Mouse (Mus musculus) lung, postnatal 0 days (tissue): ENCODE measurements around the gene Mybph. TPM values are rescaled to one million over a fixed set of nuclear protein-coding genes. Genes with fewer than 3 reads are reported as not detected.

ENCODE experiments used
- ATAC-seq: fragments of 200-750 bp; cut with Nextera tagmentation; 2 replicates; pipeline ENCODE4 v1.8.0; 2017; ENCODE audit warnings: moderate library complexity
- DNase-seq: peaks from one replicate; pipeline ENCODE4 v3.0.0-alpha.2; 2016; ENCODE audit warnings: low spot score
- H3K27ac ChIP-seq: fragments of 300-500 bp; sonication (generic); 2 replicates; pipeline ENCODE4 v1.5.1; 2014; ENCODE audit warnings: antibody characterized with exemption, mild to moderate bottlenecking, low read length, mixed read lengths
- H3K27me3 ChIP-seq: fragments of 300-500 bp; sonication (generic); replicated peaks from 2 replicates; pipeline ENCODE4 v1.6.1; 2014; ENCODE audit warnings: low read length, mixed read lengths; ENCODE audit not compliant: insufficient read depth
- H3K36me3 ChIP-seq: fragments of 300-500 bp; sonication (generic); 2 replicates; pipeline ENCODE4 v1.6.1; 2014; ENCODE audit warnings: low read length, mixed read lengths; ENCODE audit not compliant: insufficient read depth
- H3K4me1 ChIP-seq: fragments of 300-500 bp; sonication (generic); 2 replicates; pipeline ENCODE4 v1.6.1; 2014; ENCODE audit warnings: antibody characterized with exemption, low read depth, low read length, mixed read lengths; ENCODE audit not compliant: insufficient read depth
- H3K4me2 ChIP-seq: fragments of 300-500 bp; sonication (generic); replicated peaks from 2 replicates; pipeline ENCODE4 v1.6.1; 2014; ENCODE audit warnings: low read depth, mild to moderate bottlenecking, low read length, moderate library complexity, mixed read lengths
- H3K4me3 ChIP-seq: fragments of 300-500 bp; sonication (generic); 2 replicates; pipeline ENCODE4 v1.5.1; 2014; ENCODE audit warnings: low read depth, low read length
- H3K9ac ChIP-seq: fragments of 300-500 bp; sonication (generic); replicated peaks from 2 replicates; pipeline ENCODE4 v1.6.1; 2014; ENCODE audit warnings: low read depth, mild to moderate bottlenecking
- H3K9me3 ChIP-seq: fragments of 300-500 bp; sonication (generic); 2 replicates; pipeline ENCODE4 v1.6.1; 2016; ENCODE audit warnings: low read length, mixed read lengths
- CTCF ChIP-seq: IDR thresholded peaks from 2 replicates; pipeline ENCODE4 v1.5.1; 2016; ENCODE audit warnings: antibody characterized with exemption, mild to moderate bottlenecking
- EP300 ChIP-seq: IDR thresholded peaks from 2 replicates; pipeline ENCODE4 v1.6.1; 2016; ENCODE audit warnings: antibody characterized with exemption, mild to moderate bottlenecking, control low read depth
- WGBS: fragments of 180-500 bp; shearing (Covaris S2); extraction: QIAGEN DNeasy Blood & Tissue Kit; methylation state at CpG from one replicate; pipeline ENCODE4 v1.1.7; 2014; 5-methylcytosine and 5-hydroxymethylcytosine counted together
- polyA plus RNA-seq: library from polyadenylated mRNA; unstranded; fragments of >200 nt; fragmentation: Nextera tagmentation; extraction: Ambion mirVana; gene quantifications from 2 replicates; pipeline ENCODE4 v1.2.1, GENCODE M21; 2015

Mybph gene
- polyA plus RNA-seq, 1 experiment from 2014 or later, result 0.18 TPM

DNA sequence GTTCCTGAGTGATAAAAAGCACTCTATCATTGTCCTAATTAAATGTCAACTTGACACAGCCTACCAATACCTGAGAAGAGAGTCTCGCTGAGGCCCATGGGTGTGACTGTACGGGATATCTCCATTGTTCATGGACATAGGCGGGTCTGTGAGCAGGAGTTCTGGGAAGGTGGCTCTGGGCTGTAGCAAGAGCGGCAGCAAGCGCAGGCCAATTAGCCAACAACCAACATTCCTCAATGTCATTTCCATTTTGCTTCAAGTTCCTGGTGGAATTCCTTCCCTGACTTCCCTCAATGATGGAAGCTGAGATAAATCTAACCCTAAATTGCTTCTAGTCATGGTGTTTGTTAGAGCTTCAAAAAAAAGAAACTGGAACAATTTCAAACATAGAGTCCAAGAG is 15.3 kb upstream of the Mybph start:
- Histone ChIP-seq H3K9me3 (no peaks in the 10 kb centered on the region), H3K4me2 (no peak overlapping the region), H3K36me3 (no peaks in the 10 kb centered on the region), H3K27ac (no peak overlapping the region), H3K9ac (no peak overlapping the region), H3K4me3 (no peak overlapping the region), H3K4me1 (no peaks in the 10 kb centered on the region), H3K27me3 (no peaks in the 10 kb centered on the region)
- ATAC-seq, result no peak
- 83% methylated on average over 5 of the region's 5 CpGs for WGBS
- TF ChIP-seq CTCF (no peak), EP300 (no peak)
- no peak for DNase-seq

DNA sequence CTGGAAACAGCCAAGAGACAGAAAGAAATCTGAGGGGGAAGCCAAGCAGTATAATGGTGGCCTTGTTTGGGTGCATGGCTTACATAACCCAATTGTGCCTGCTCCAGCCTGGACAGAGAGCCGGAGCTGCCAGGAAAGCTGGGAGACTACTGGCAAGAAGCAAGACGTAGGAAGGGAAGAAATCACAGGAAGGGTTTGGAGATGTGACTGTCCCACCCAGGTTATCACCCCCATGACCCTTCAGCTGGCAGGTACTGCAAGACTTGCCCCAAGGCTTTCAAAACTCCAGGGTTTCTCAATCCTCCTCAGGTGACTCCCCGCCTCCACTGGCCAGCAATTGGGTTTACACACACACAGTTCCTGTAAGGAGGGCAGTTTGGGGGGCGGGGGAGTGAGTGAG is 11.2 kb upstream of the Mybph start, which contains the start of gene Chil1:
Gene Chil1 (plus strand): TSS at position 152 of the 400 bp plus-strand sequence.
- Histone ChIP-seq H3K9ac (no peak within 1 kb of the TSS), H3K27me3 (no peaks in the 10 kb centered on the region), H3K9me3 (no peaks in the 10 kb centered on the region), H3K27ac (peak within 1 kb of the TSS; percentile 68), H3K4me2 (peak within 1 kb of the TSS; percentile 41), H3K4me3 (no peak within 1 kb of the TSS; the same call in 1 of the 2 replicates), H3K36me3 (no peaks in the 10 kb centered on the region), H3K4me1 (no peaks in the 10 kb centered on the region)
- peak; percentile 64 for DNase-seq
- no peak for TF ChIP-seq CTCF
- peak; percentile 56; the same call in 1 of the 2 replicates for TF ChIP-seq EP300
- 36% methylated on average over 4 of the region's 4 CpGs for WGBS
- peak; percentile 82 for ATAC-seq

DNA sequence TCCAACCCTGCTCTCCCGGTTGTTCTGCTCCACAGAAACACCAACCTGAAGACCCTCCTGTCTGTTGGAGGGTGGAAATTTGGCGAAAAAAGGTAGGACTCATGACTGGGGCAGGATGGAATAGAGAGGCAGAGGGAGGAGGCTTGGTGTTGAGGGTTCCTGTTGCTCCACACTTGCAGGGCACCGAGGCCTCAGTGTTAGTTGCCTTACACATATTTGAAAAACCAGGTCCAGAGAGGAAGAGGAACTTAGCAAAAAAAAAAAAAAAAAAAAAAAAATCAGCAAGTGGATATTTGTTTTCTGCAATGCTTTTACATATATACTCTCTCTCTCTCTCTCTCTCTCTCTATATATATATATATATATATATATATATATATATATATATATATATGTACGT is 9.2 kb upstream of the Mybph start:
- Histone ChIP-seq H3K27me3 (no peaks in the 10 kb centered on the region), H3K9ac (no peak overlapping the region), H3K36me3 (no peaks in the 10 kb centered on the region), H3K27ac (no peak overlapping the region), H3K4me1 (no peaks in the 10 kb centered on the region), H3K4me3 (no peak overlapping the region), H3K4me2 (peak overlapping the region; percentile 41), H3K9me3 (no peaks in the 10 kb centered on the region)
- ATAC-seq (no peak), DNase-seq (no peak)
- TF ChIP-seq CTCF, result no peak
- TF ChIP-seq EP300, result no peak
- WGBS, result 80% methylated on average over 4 of the region's 4 CpGs

DNA sequence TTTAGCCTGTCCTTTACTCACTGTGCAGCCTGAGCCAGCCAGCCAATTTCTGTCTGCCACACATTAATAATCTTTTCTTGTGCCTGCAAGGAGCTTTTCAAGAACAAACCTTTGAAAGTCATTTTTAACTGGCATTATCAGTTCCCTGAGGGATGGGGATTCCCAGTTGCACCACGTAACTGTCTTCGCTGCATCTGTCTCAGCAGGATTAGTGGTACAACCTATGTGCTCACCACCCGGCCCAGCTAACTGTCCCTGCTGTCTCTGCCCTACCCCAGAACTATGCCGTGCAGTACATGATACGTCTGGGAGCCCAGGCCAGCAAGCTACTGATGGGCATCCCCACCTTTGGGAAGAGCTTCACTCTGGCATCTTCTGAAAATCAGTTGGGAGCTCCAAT is 5.0 kb upstream of the Mybph start:
- DNase-seq (no peak), ATAC-seq (no peak)
- Histone ChIP-seq H3K4me3 (no peak overlapping the region), H3K4me2 (no peak overlapping the region), H3K36me3 (no peaks in the 10 kb centered on the region), H3K27ac (peak overlapping the region; percentile 15; the same call in 1 of the 2 replicates), H3K27me3 (no peaks in the 10 kb centered on the region), H3K9ac (no peak overlapping the region), H3K9me3 (no peaks in the 10 kb centered on the region), H3K4me1 (peaks cover 3% of the 10 kb centered on the region; the same call in 1 of the 2 replicates)
- TF ChIP-seq EP300 (no peak), CTCF (no peak)
- WGBS, result 84% methylated on average over 5 of the region's 5 CpGs

DNA sequence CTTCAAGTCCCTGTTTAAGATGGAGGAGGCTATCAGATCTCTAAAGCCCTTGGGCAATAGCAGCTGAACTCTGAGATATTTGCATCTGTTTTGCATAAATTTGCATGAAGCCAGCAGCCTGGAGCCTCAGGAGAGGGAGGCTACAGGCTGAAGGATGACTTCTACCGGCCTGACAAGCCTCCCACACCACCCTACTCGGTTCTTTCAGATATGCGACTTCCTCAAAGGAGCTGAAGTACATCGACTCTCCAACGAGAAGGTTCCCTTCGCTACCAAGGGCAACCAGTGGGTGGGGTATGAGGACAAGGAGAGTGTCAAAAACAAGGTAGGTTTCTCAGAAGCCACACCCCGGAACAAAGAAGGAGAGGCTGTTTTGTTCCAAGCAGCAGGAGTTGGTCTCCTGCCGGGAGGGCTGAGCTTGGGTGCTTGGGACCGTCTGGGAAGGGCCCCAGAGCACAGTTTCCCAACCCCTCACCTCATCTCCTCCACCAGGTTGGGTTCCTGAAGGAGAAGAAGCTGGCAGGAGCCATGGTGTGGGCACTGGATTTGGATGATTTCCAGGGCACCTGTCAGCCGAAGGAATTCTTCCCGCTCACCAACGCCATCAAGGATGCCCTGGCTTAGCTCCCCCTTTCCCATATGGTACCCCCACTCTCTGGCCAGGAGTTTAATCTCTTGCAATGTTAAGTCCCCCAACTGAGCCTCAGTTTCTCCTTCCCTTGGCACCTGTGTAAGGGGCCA is 4.1 kb upstream of the Mybph start:
- no peak overlapping the region for H3K4me3 ChIP-seq
- H3K36me3 ChIP-seq, result no peaks in the 10 kb centered on the region
- H3K9ac ChIP-seq, result no peak overlapping the region
- 24% methylated on average over 12 of the region's 12 CpGs for WGBS
- peak overlapping the region; percentile 75 for H3K27ac ChIP-seq
- no peaks in the 10 kb centered on the region for H3K27me3 ChIP-seq
- no peak overlapping the region for H3K4me2 ChIP-seq
- peak; percentile 75 for TF ChIP-seq EP300
- TF ChIP-seq CTCF, result peak; percentile 55
- peaks cover 7% of the 10 kb centered on the region for H3K4me1 ChIP-seq
- DNase-seq (peak; percentile 94), ATAC-seq (peak; percentile 89)
- H3K9me3 ChIP-seq, result no peaks in the 10 kb centered on the region

DNA sequence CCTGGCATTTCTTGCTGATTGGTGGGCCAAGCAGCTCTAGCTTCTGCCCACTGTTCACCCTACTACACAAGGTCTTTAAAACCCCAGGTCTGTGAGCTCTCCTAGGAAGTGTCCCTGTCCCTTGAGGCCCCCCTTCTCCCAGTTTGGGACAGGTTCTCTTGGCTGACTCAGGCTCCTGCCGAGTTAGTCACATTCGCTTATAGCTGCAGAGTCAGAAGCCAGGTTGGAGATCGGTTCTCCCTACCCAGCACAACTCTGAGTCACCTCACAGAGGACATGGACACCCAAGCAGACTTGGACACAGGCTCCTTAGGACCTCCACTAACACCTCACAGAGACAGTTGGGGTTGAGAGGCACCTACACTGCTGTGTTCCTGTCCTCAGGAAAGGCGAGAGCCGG is 2.1 kb upstream of the Mybph start:
- Histone ChIP-seq H3K27ac (no peak overlapping the region), H3K9me3 (no peaks in the 10 kb centered on the region), H3K4me3 (no peak overlapping the region), H3K27me3 (no peaks in the 10 kb centered on the region), H3K4me1 (peaks cover 14% of the 10 kb centered on the region), H3K4me2 (no peak overlapping the region), H3K36me3 (no peaks in the 10 kb centered on the region), H3K9ac (no peak overlapping the region)
- ATAC-seq (no peak), DNase-seq (no peak)
- WGBS, result 86% methylated on average over 5 of the region's 5 CpGs
- TF ChIP-seq CTCF (no peak), EP300 (no peak)
